Mouse (Mus musculus) liver, adult 2 months (tissue): ENCODE results near the gene Lekr1.

Source experiments
- CTCF ChIP-seq: fragments of 200-500 bp; IDR thresholded peaks from 2 replicates; pipeline ENCODE4 v1.5.1; 2011; ENCODE audit warnings: low read depth, low read length, control low read depth
- POLR2A ChIP-seq: fragments of 200-500 bp; IDR thresholded peaks from 2 replicates; pipeline ENCODE4 v1.6.1; 2011; ENCODE audit warnings: low read length, control low read depth; ENCODE audit not compliant: insufficient read depth; ENCODE audit errors: extremely low read depth

DNA sequence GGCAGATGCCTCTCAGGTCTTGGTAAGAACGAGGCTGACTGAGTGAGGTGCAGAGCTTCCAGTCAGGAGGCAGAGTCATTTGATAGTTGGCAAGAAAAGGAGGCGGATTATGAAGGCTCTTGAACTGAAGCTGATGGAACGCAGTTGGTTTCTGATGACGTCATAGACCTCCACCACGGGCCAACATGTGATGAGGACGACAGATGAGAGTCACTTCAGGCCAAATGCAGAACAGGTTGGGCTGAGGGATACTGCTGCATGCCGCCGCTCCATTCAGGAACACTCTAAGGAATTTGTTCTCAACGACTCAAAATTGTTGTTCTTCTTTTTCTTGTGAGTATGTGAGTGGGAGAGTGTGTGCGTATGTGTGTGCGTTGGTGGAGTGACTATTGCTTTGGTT lies 27.1 kb upstream of the Lekr1 start:
- TF ChIP-seq CTCF: no peak
- TF ChIP-seq POLR2A: no peak
